Mouse (Mus musculus) heart, adult 2 months (tissue): ENCODE data around the gene Plce1.

Source experiments
- CTCF ChIP-seq: fragments of 200-600 bp; IDR thresholded peaks from 2 replicates; pipeline ENCODE4 v1.8.1; 2022; ENCODE audit warnings: antibody characterized with exemption, mild to moderate bottlenecking, moderate library complexity
- EP300 ChIP-seq: fragments of 200-500 bp; IDR thresholded peaks from 2 replicates; pipeline ENCODE4 v1.6.1; 2011; ENCODE audit warnings: low read depth, low read length, control low read depth; ENCODE audit not compliant: insufficient read depth
- POLR2A ChIP-seq: fragments of 200-500 bp; IDR thresholded peaks from 2 replicates; pipeline ENCODE4 v1.6.1; 2011; ENCODE audit warnings: mild to moderate bottlenecking, low read depth, low read length, control low read depth; ENCODE audit not compliant: insufficient read depth

- TF ChIP-seq POLR2A, result no peak
- TF ChIP-seq CTCF, result no peak
- no peak for TF ChIP-seq EP300
Measured at GRCm38 (mm10) chr19:38479473-38479872, 1.4 kb upstream of the Plce1 start.
